Mouse (Mus musculus) spleen, adult 2 months (tissue): ENCODE results near the gene Rnf144a.

Experiments
- CTCF ChIP-seq: fragments of 200-500 bp; IDR thresholded peaks from 2 replicates; pipeline ENCODE4 v1.5.1; 2011; ENCODE audit warnings: mild to moderate bottlenecking, inconsistent platforms; ENCODE audit not compliant: insufficient read depth, insufficient read length, insufficient replicate concordance; ENCODE audit errors: extremely low read depth
- POLR2A ChIP-seq: fragments of 200-500 bp; IDR thresholded peaks from 2 replicates; pipeline ENCODE4 v1.6.1; 2011; ENCODE audit warnings: low read depth, low read length, inconsistent platforms

GRCm38 (mm10) chr12:26333678-26334077 is 81.4 kb downstream of the Rnf144a start:
- no peak for TF ChIP-seq CTCF
- no peak for TF ChIP-seq POLR2A
